Mouse (Mus musculus): ENCODE measurements around the gene Cpvl. TPM values are rescaled to one million over a fixed set of nuclear protein-coding genes. Genes with fewer than 3 reads are reported as not detected.

The Cpvl gene
- polyA plus RNA-seq, 1 experiment from 2014 or later, result not detected

GRCm38 (mm10) chr6:53920041-53920440 is 58.4 kb downstream of the Cpvl start:
- no peak overlapping the region for H3K4me2 ChIP-seq (ENCODE audit: low read depth, low read length)
- 73% methylated on average over 7 of the region's 7 CpGs for WGBS (ENCODE audit: insufficient replicate concordance)
- no peak overlapping the region for H3K27ac ChIP-seq (ENCODE audit: low read depth)

DNA sequence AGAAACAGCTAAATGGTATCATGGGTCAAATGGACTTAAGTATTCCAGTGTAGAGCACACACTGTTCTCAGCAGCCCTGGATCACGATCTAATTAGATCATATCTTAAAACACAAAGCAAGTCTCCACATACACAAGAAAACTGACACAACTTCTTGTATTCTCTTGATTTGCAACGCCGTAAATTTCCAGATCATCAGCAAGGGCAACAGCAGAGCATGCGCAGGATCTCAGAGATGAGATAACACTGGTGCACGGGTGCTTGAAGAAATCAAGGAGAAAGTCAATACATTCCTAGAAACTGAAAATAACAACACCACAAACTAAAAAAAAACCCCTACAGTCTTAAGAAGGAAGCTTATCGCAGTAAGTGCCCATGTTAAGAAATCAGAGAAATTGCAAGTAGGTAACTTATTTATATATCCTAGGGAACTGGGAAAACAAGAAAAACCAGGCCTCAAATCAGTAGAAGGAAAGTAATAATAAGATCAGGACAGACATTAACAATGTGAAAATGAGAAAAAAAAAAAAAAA is 61.4 kb downstream of the Cpvl start:
- Histone ChIP-seq H3K4me2 (ENCODE audit: low read depth, low read length) (no peak overlapping the region), H3K36me3 (replicated peaks; ENCODE audit: insufficient read depth, low read length) (no peaks in the 10 kb centered on the region), H3K9me3 (ENCODE audit: low read length) (no peaks in the 10 kb centered on the region), H3K27ac (ENCODE audit: low read depth) (no peak overlapping the region), H3K27me3 (ENCODE audit: insufficient read depth, low read length) (no peaks in the 10 kb centered on the region), H3K4me3 (ENCODE audit: low read depth, low read length) (no peak overlapping the region), H3K9ac (replicated peaks) (no peak overlapping the region), H3K4me1 (ENCODE audit: insufficient read depth) (no peaks in the 10 kb centered on the region)
- TF ChIP-seq CTCF (IDR thresholded peaks at IDR 0.05; ENCODE audit: low read depth), result no peak
- TF ChIP-seq EP300 (IDR thresholded peaks at IDR 0.05; ENCODE audit: low read depth), result no peak
- DNase-seq (no peak), ATAC-seq (no peak)
- WGBS (ENCODE audit: insufficient replicate concordance), result 85% methylated on average over 6 of the region's 6 CpGs

More at GRCm38 (mm10) chr6:53920041-53920440, 58.4 kb downstream of the Cpvl start:
- ATAC-seq, result no peak
- Histone ChIP-seq H3K36me3 (replicated peaks; ENCODE audit: insufficient read depth, low read length) (no peaks in the 10 kb centered on the region), H3K4me3 (ENCODE audit: low read depth, low read length) (no peak overlapping the region), H3K4me1 (ENCODE audit: insufficient read depth) (no peaks in the 10 kb centered on the region), H3K9ac (replicated peaks) (no peak overlapping the region), H3K27me3 (ENCODE audit: insufficient read depth, low read length) (no peaks in the 10 kb centered on the region), H3K9me3 (ENCODE audit: low read length) (no peaks in the 10 kb centered on the region)
- no peak for TF ChIP-seq EP300 (IDR thresholded peaks at IDR 0.05; ENCODE audit: low read depth)
- no peak for TF ChIP-seq CTCF (IDR thresholded peaks at IDR 0.05; ENCODE audit: low read depth)
- no peak for DNase-seq

DNA sequence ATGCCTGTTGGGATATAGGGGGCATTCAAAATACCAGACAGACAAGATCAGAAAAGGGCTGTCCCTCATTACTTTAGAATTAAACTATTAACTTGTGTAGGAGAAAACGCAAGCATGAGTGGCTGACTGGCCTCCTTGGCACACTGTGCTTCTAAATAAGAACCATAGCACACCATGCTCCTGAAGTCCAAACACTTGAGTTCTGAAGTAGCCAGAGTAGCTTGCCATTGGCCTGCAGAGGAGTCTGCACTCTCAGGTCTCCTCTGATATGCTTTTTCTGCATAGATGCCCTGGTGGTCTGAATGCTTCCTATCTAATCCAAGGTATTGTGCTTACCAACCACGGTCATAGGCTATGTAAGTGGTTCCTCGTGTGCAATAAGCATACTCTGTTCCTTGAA is 63.1 kb downstream of the Cpvl start:
- DNase-seq, result no peak
- H3K27ac ChIP-seq (ENCODE audit: low read depth), result no peak overlapping the region
- 85% methylated on average over 3 of the region's 3 CpGs for WGBS (ENCODE audit: insufficient replicate concordance)

DNA sequence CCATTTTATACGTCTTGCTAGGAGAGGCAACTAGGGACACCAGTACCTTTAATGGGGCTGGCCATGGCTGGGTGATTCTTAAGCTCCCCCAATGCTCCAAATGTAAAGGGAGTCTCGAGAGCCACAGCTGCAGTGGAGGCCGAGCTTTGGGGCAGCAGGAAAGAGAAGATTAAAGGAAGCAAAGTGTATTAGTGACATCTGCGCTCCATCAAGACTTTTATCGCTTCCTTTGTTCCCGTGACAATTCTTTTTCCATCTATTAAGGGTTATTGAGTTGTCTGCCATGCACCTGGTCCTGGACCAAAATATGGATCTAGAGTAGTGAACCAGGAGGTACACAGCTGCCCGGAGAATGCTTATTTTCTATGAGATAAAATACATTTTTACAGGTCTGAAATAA is 65.3 kb downstream of the Cpvl start:
- Histone ChIP-seq H3K4me3 (ENCODE audit: low read depth, low read length) (no peak overlapping the region), H3K9ac (replicated peaks) (no peak overlapping the region), H3K36me3 (replicated peaks; ENCODE audit: insufficient read depth, low read length) (no peaks in the 10 kb centered on the region), H3K9me3 (ENCODE audit: low read length) (no peaks in the 10 kb centered on the region), H3K27ac (ENCODE audit: low read depth) (no peak overlapping the region), H3K4me1 (ENCODE audit: insufficient read depth) (no peaks in the 10 kb centered on the region), H3K27me3 (ENCODE audit: insufficient read depth, low read length) (no peaks in the 10 kb centered on the region), H3K4me2 (ENCODE audit: low read depth, low read length) (no peak overlapping the region)
- WGBS (ENCODE audit: insufficient replicate concordance), result 67% methylated on average over 7 of the region's 7 CpGs
- ATAC-seq (no peak), DNase-seq (no peak)
- TF ChIP-seq EP300 (IDR thresholded peaks at IDR 0.05; ENCODE audit: low read depth) (no peak), CTCF (IDR thresholded peaks at IDR 0.05; ENCODE audit: low read depth) (no peak)

More for the DNA sequence above, 63.1 kb downstream of the Cpvl start:
- H3K36me3 ChIP-seq (replicated peaks; ENCODE audit: insufficient read depth, low read length), result no peaks in the 10 kb centered on the region
- ATAC-seq, result no peak
- no peak for TF ChIP-seq CTCF (IDR thresholded peaks at IDR 0.05; ENCODE audit: low read depth)
- no peak for TF ChIP-seq EP300 (IDR thresholded peaks at IDR 0.05; ENCODE audit: low read depth)
- H3K4me3 ChIP-seq (ENCODE audit: low read depth, low read length), result no peak overlapping the region
- H3K9me3 ChIP-seq (ENCODE audit: low read length), result no peaks in the 10 kb centered on the region
- no peaks in the 10 kb centered on the region for H3K4me1 ChIP-seq (ENCODE audit: insufficient read depth)
- H3K9ac ChIP-seq (replicated peaks), result no peak overlapping the region
- no peak overlapping the region for H3K4me2 ChIP-seq (ENCODE audit: low read depth, low read length)
- H3K27me3 ChIP-seq (ENCODE audit: insufficient read depth, low read length), result no peaks in the 10 kb centered on the region

DNA sequence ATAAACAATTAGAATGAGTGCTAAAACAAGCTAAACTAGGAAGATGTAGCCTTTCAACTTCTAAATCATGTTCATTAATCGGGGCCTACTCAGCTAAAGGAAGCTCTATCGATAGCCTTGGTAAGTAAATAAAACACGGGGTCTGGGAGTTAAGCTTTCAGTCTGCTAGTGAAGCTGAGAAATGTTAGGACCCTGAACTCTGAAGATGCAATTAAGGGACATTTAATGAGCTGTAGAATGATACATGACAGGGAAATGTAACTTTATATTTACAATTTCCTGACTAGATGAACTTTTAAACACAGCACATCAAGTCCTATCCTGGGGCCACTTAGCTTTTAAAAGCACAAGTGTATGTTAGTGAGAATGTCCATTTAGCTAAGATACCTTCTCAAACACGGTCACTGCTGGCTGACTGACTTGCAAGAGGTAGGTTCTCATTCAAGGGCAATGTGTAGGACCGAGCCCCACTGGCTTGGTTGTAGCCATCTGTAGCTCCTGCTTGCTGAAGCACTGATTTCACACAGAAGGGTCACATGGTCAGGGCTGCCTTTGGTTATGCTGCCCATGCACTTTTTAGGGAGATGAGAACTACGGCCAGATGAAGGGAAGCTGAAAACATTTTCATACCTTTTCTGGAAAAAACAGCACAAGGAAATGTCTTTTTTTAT is 66.2 kb downstream of the Cpvl start:
- WGBS (ENCODE audit: insufficient replicate concordance), result 69% methylated on average over 6 of the region's 6 CpGs
- Histone ChIP-seq H3K27me3 (ENCODE audit: insufficient read depth, low read length) (no peaks in the 10 kb centered on the region), H3K4me2 (ENCODE audit: low read depth, low read length) (no peak overlapping the region), H3K4me1 (ENCODE audit: insufficient read depth) (peaks cover 7% of the 10 kb centered on the region; the same call in 1 of the 2 replicates), H3K9me3 (ENCODE audit: low read length) (no peaks in the 10 kb centered on the region), H3K27ac (ENCODE audit: low read depth) (no peak overlapping the region), H3K4me3 (ENCODE audit: low read depth, low read length) (no peak overlapping the region), H3K9ac (replicated peaks) (no peak overlapping the region), H3K36me3 (replicated peaks; ENCODE audit: insufficient read depth, low read length) (no peaks in the 10 kb centered on the region)
- DNase-seq (no peak), ATAC-seq (no peak)
- TF ChIP-seq EP300 (IDR thresholded peaks at IDR 0.05; ENCODE audit: low read depth), result no peak
- TF ChIP-seq CTCF (IDR thresholded peaks at IDR 0.05; ENCODE audit: low read depth), result no peak

- Histone ChIP-seq H3K36me3 (replicated peaks; ENCODE audit: insufficient read depth, low read length) (no peaks in the 10 kb centered on the region), H3K9me3 (ENCODE audit: low read length) (no peaks in the 10 kb centered on the region), H3K4me1 (ENCODE audit: insufficient read depth) (peaks cover 26% of the 10 kb centered on the region), H3K4me3 (ENCODE audit: low read depth, low read length) (no peak overlapping the region), H3K27ac (ENCODE audit: low read depth) (no peak overlapping the region), H3K27me3 (ENCODE audit: insufficient read depth, low read length) (no peaks in the 10 kb centered on the region), H3K9ac (replicated peaks) (no peak overlapping the region), H3K4me2 (ENCODE audit: low read depth, low read length) (no peak overlapping the region)
- ATAC-seq (no peak), DNase-seq (no peak)
- 48% methylated on average over 3 of the region's 3 CpGs for WGBS (ENCODE audit: insufficient replicate concordance)
- TF ChIP-seq EP300 (IDR thresholded peaks at IDR 0.05; ENCODE audit: low read depth), result no peak
Measured at GRCm38 (mm10) chr6:53909986-53910385, 68.5 kb downstream of the Cpvl start.
